Mouse (Mus musculus) layer of hippocampus, adult 2 months (tissue): ENCODE results near the gene Tmsb15a. TPM values are rescaled to one million over a fixed set of nuclear protein-coding genes. Genes with fewer than 3 reads are reported as not detected.
"Not testable (repeated sequence)": the region's sequence is repeated elsewhere in the genome, so short reads cannot be mapped to it uniquely, and the experiment has no call there.

Experiments
- DNase-seq, 2 experiments: peaks; one replicate each; pipeline ENCODE4 v3.0.0; 2022; ENCODE audit warnings: low spot score in 2 of 2
- H3K27ac ChIP-seq: fragments of 200-600 bp; 2 replicates; pipeline ENCODE4 v1.8.1; 2022
- H3K4me3 ChIP-seq: fragments of 200-600 bp; 2 replicates; pipeline ENCODE4 v1.8.1; 2022; ENCODE audit warnings: mild to moderate bottlenecking
- CTCF ChIP-seq: fragments of 200-600 bp; conservative IDR thresholded peaks from 2 replicates; pipeline ENCODE4 v1.8.1; 2022; ENCODE audit warnings: antibody characterized with exemption, mild to moderate bottlenecking, moderate library complexity
- long read RNA-seq, 2 experiments: library from polyadenylated mRNA; stranded (forward); transcript quantifications; one replicate each; pipeline ENCODE4 v2.0.0; 2021; ENCODE audit warnings: borderline mapping rate in 2 of 2
- total RNA-seq, 2 experiments: library from RNA; stranded (reverse); gene quantifications; 2 replicates each; pipeline ENCODE4 v1.2.3; 2021

Tmsb15a gene
- not detected for total RNA-seq
- long read RNA-seq, experiment 1: 0 reads
- long read RNA-seq, experiment 2: 0 reads

- no peak for DNase-seq
- no peak for TF ChIP-seq CTCF
- H3K4me3 ChIP-seq: no peak within 1 kb of the TSS
- H3K27ac ChIP-seq: no peak within 1 kb of the TSS
Measured at GRCm38 (mm10) chrX:135725161-135725560, at the start of gene Tmsb15a. Tmsb15a (minus strand) TSS chrX:135725261.

DNA sequence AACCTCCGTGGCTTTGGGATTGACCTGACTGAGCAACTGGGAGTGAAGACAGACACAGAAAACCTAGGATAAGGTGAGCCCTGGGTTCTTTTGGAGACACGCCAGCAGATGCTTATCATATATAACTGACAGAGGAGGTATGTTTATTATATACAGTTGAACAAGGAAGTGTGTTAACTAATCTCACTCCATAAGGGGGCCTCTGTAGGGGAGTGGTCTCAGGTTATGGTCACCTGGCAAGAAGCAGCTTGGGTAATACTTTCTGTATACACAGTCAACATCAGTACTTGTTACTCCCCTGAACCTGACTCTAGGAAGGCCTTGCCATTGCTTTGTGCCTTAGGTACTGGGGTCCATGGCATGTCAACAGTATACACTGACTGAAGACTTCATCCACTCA lies 43.5 kb upstream of the Tmsb15a start:
- no peak for DNase-seq
- TF ChIP-seq CTCF: no peak
- Histone ChIP-seq H3K4me3 (no peak overlapping the region), H3K27ac (no peak overlapping the region)

DNA sequence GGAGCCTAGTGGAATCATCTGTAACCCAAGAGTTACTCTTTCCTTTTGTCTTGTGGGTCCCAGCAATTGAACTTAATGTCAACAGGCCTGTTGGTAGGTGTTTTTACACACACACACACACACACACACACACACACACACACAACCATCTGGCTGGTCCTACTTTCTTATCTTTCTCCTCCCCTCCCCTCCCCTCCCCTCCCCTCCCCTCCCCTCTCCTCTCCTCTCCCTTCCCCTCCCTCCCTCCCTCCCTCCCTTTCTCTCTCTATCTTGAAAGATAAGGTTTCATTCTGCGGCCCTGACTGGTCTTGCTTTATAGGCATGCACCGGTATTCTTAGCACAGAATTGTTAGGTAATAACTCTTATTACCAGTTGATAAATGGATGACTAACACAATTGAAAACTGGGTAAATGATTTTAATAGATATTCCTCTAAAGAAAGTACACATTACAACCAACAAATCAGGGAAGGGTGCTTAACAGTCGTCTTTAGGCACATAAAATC lies 43.0 kb upstream of the Tmsb15a start:
- no peak for TF ChIP-seq CTCF
- no peak overlapping the region for H3K4me3 ChIP-seq
- no peak for DNase-seq
- H3K27ac ChIP-seq: no peak overlapping the region

DNA sequence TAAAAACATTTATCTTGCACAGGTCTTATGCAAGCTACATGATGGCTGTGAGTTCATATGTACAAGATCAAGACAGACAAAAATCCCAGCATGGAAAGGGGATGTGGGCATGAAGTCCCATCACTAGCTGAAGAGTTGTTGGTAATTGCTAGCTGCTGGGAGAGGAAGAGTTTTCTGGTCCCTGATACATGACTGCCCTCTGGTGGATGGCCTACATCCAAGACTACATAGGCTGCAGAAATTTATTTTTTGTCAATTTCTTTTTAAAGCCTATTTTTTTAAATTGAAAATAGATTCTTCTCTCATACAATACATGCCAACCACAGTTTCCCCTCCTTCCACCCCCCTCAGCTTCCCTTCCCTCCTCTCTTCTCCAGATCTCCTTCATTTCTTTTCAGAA lies 36.6 kb upstream of the Tmsb15a start:
- H3K4me3 ChIP-seq: no peak overlapping the region
- TF ChIP-seq CTCF: peak; percentile 77
- peak in 1 of 2 experiments; percentile 15 for DNase-seq
- H3K27ac ChIP-seq: no peak overlapping the region

GRCm38 (mm10) chrX:135752832-135753231 lies 27.8 kb upstream of the Tmsb15a start:
- peak; percentile 88 for TF ChIP-seq CTCF
- Histone ChIP-seq H3K27ac (no peak overlapping the region), H3K4me3 (no peak overlapping the region)
- DNase-seq: peak; percentile 51 to 79

DNA sequence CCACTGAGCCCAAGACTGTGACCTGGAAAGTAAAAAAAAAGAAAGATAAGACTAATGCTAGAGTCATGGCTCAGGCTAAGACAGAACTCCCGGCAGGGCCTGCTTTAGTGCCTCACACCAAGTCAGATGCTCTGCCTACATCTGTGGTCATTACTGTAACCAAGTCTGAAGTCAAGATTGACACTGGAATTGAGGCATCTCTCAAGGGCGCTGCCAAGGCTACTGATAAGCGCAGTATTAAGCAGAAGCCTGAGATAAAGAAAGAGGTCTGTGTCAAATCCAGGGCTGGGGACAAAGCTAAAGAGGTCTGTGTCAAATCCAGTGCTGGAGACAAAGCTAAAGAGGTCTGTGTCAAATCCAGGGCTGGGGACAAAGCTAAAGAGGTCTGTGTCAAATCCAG lies 20.3 kb upstream of the Tmsb15a start:
- DNase-seq, H3K4me3 ChIP-seq, H3K27ac ChIP-seq: not testable (repeated sequence)

DNA sequence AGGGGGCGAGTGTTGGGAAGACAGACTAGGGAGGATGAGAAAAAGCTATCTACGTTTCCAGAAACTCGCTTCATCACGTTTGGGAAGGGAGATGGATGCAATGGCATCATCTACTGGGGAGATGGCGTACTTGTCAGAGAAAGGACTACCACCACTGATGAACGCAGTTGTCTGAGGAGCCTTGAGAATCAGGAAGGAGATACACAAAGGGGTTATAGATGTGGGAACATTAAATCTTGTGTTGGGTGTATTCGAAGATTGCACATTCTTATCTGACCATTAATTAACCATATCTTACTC lies 17.9 kb upstream of the Tmsb15a start:
- DNase-seq: peak in 1 of 2 experiments; percentile 4
- TF ChIP-seq CTCF: peak; percentile 43
- Histone ChIP-seq H3K4me3 (peak overlapping the region; percentile 79), H3K27ac (peak overlapping the region; percentile 95)

DNA sequence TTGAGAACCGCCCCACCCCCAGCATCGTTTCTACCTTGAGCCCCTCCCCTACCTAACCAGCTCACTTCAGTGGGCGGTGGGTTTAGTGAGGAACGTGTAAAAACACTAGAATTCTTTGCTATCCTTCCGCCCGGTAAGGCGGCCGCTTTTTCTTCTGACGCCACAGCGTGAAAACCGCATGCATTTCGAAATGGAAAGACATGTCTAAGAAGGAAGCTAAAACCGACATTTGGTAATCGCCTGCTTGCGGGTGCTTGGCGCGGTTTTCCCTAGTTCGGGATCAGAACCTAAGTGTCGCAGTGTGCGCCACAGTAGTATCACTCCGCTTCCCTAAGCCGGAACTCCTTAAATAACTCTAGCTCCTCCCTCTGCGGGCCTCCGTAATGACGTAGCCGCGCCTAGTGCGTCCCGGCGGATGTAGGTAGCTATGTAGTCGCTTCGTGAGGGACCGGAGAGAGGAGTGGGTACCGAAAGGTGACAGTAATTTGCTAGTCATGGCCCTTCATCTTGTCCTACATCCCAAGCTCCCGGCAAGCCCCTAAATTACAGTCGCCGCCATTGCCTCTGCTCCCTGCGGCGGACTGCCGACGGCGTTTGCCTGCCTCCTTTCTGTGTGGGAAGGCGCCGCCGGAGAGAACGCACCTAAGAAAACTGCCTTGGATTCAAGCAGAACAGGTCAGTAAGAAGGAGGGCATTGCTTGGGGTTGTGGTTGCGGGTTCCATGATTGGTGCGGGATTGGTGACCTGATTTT lies 17.4 kb upstream of the Tmsb15a start, which contains the start of the genes Armcx5 and Gprasp1:
Gene Armcx5 (plus strand): TSS at position 430 of the 752 bp plus-strand sequence.
Gene Gprasp1 (plus strand): TSS at position 430 of the 752 bp plus-strand sequence.
- H3K27ac ChIP-seq: peak within 1 kb of the TSS; percentile 95
- no peak for TF ChIP-seq CTCF
- H3K4me3 ChIP-seq: peak within 1 kb of the TSS; percentile 79
- peak; percentile 89 for DNase-seq

DNA sequence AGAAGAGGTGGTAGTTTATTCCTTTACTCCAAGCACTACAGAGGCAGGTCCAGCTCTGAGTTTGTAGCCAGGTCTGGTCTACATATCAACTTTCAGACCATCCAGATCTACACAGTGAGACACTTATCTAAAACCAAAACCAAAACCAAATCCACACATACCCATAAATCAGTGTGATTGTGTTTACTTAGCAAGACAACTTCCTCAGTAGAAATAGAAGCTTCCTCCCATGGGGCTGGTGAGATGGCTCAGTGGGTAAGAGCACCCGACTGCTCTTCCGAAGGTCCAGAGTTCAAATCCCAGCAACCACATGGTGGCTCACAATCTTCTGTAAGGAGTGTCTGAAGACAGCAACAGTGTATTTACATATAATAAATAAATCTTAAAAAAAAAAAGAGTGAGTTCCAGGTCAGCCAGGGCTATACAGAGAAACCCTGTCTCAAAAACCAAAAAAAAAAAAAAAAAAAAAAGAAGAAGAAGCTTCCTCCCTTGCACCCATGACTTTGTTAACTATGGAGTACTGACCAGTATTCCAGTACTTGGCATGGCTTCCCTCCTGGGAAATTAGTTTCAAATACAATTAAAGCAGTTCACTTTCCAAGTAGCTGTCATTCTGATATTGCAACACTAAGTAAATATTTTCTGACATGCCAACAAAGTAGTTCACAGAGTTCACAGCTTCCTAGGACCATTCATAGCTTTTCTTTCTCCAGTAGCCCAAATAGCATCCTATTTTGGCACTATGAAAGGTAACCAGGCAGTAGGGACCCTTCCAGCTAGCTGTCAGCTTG lies 13.9 kb upstream of the Tmsb15a start:
- Histone ChIP-seq H3K4me3 (no peak overlapping the region), H3K27ac (no peak overlapping the region)
- no peak for DNase-seq
- no peak for TF ChIP-seq CTCF

GRCm38 (mm10) chrX:135712845-135713244 lies 12.2 kb downstream of the Tmsb15a start:
- DNase-seq: no peak
- TF ChIP-seq CTCF: no peak
- Histone ChIP-seq H3K27ac (no peak overlapping the region), H3K4me3 (no peak overlapping the region)

DNA sequence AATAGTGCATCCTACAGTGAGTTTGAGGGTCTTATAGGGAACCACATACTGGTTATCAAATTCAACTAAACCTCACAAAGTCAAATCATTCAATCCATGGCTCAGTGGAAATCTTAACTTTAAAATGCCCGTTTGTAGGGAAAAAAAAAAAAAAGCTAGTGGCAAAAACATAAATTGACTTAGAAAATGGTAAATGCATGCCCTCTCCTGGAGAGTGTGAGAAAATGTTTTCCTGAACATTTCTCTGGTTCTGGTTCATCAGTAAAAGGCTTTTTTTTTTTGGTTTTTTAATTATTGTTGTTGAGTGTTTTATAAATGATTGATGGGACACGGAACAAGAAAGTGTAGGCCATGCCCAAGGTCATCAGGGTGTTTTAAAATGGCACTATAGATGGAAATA lies 20.7 kb downstream of the Tmsb15a start:
- H3K27ac ChIP-seq: peak overlapping the region; percentile 61
- peak; percentile 71 for TF ChIP-seq CTCF
- no peak overlapping the region for H3K4me3 ChIP-seq
- no peak for DNase-seq

- no peak overlapping the region for H3K4me3 ChIP-seq
- DNase-seq: no peak
Measured at GRCm38 (mm10) chrX:135703111-135703510, 21.9 kb downstream of the Tmsb15a start.

GRCm38 (mm10) chrX:135693633-135694032 lies 31.4 kb downstream of the Tmsb15a start, which contains the start of gene Tcp11x2:
Tcp11x2 (minus strand) TSS chrX:135693790.
- no peak for TF ChIP-seq CTCF
- Histone ChIP-seq H3K4me3 (no peak within 1 kb of the TSS), H3K27ac (no peak within 1 kb of the TSS)
- no peak for DNase-seq

More at GRCm38 (mm10) chrX:135703111-135703510, 21.9 kb downstream of the Tmsb15a start:
- no peak for TF ChIP-seq CTCF
- H3K27ac ChIP-seq: no peak overlapping the region
